Mouse (Mus musculus): Measurements from ENCODE around the gene Pirb.
"Not testable (repeated sequence)": the region's sequence is repeated elsewhere in the genome, so short reads cannot be mapped to it uniquely, and the experiment has no call there.

DNA sequence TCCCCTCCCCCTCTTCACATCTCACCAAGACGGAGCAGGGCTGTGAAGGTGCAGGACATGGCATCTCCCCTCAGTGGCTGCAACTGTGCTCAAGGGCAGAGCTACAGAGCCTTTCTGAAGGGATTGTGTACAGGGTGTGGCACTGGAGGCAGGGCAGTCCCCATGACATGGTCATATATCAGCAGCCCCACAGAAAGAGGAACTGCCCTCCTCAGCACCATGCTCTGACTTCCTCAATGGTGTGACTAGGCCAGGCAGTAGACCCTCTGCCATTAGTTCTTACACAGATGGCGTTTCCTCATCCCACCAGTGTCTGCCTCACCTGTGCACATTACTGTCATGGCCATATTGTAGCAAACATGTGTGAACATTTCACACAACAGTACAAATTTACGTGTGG is at the start of gene Pirb:
- not testable (repeated sequence) for TF ChIP-seq POLR2A (IDR thresholded peaks at IDR 0.05; ENCODE audit: control insufficient read depth, extremely low read depth, insufficient read depth, low read length, poor library complexity); CTCF (IDR thresholded peaks at IDR 0.05; ENCODE audit: borderline replicate concordance, control insufficient read depth, extremely low read depth, insufficient read depth, low read length, poor library complexity)

Data from thymus, adult 2 months (tissue).